Mouse (Mus musculus) liver, embryonic 13.5 days (tissue): ENCODE measurements around the gene Xylb. TPM values are rescaled to one million over a fixed set of nuclear protein-coding genes. Genes with fewer than 3 reads are reported as not detected.

Source experiments
- ATAC-seq: fragments of 200-750 bp; cut with Nextera tagmentation; 2 replicates; pipeline ENCODE4 v1.8.0; 2017; ENCODE audit warnings: low read depth, mild to moderate bottlenecking, moderate number of reproducible peaks, moderate library complexity
- DNase-seq: peaks from one replicate; pipeline ENCODE4 v3.0.0; 2022
- H3K27ac ChIP-seq: fragments of 300-500 bp; sonication (generic); 2 replicates; pipeline ENCODE4 v1.5.1; 2015; ENCODE audit warnings: moderate library complexity, mild to moderate bottlenecking, inconsistent platforms
- H3K27me3 ChIP-seq: fragments of 300-500 bp; sonication (generic); 2 replicates; pipeline ENCODE4 v1.6.1; 2015; ENCODE audit warnings: mild to moderate bottlenecking, inconsistent platforms
- H3K36me3 ChIP-seq: fragments of 300-500 bp; sonication (generic); 2 replicates; pipeline ENCODE4 v1.6.1; 2015; ENCODE audit warnings: mild to moderate bottlenecking, inconsistent platforms
- H3K4me1 ChIP-seq: fragments of 300-500 bp; sonication (generic); replicated peaks from 2 replicates; pipeline ENCODE4 v1.6.1; 2015; ENCODE audit warnings: inconsistent platforms
- H3K4me2 ChIP-seq: fragments of 300-500 bp; sonication (generic); 2 replicates; pipeline ENCODE4 v1.6.1; 2015; ENCODE audit warnings: inconsistent platforms, mild to moderate bottlenecking, moderate library complexity
- H3K4me3 ChIP-seq: fragments of 300-500 bp; sonication (generic); replicated peaks from 2 replicates; pipeline ENCODE4 v1.5.1; 2015; ENCODE audit warnings: mild to moderate bottlenecking, inconsistent platforms
- H3K9ac ChIP-seq: fragments of 300-500 bp; sonication (generic); 2 replicates; pipeline ENCODE4 v1.6.1; 2015; ENCODE audit warnings: mild to moderate bottlenecking, inconsistent platforms
- H3K9me3 ChIP-seq: fragments of 300-500 bp; sonication (generic); replicated peaks from 2 replicates; pipeline ENCODE4 v1.6.1; 2016; ENCODE audit warnings: inconsistent platforms
- WGBS: fragments of 180-500 bp; shearing (Covaris S2); methylation state at CpG from one replicate; pipeline ENCODE4 v1.1.7; 2015; ENCODE audit not compliant: insufficient replicate concordance; 5-methylcytosine and 5-hydroxymethylcytosine counted together
- polyA plus RNA-seq: library from polyadenylated mRNA; unstranded; fragments of >200 nt; fragmentation: Nextera tagmentation; extraction: Ambion mirVana; gene quantifications from 2 replicates; pipeline ENCODE4 v1.2.1, GENCODE M21; 2015

Xylb gene
- polyA plus RNA-seq, 1 experiment from 2014 or later, result 3.6 TPM

- no peak overlapping the region for H3K9ac ChIP-seq
- H3K9me3 ChIP-seq, result no peaks in the 10 kb centered on the region
- peaks cover 10% of the 10 kb centered on the region for H3K4me1 ChIP-seq
- WGBS, result 39% methylated on average over 3 of the region's 3 CpGs
- no peaks in the 10 kb centered on the region for H3K27me3 ChIP-seq
- H3K36me3 ChIP-seq, result no peaks in the 10 kb centered on the region
- no peak overlapping the region for H3K4me2 ChIP-seq
- no peak overlapping the region for H3K27ac ChIP-seq
- no peak for ATAC-seq
- H3K4me3 ChIP-seq, result no peak overlapping the region
- DNase-seq, result no peak
These were observed 28.7 kb upstream of the Xylb start for GRCm38 (mm10) chr9:119328488-119328887.

- no peak overlapping the region for H3K27ac ChIP-seq
- H3K4me3 ChIP-seq, result no peak overlapping the region
- 73% methylated on average over 15 of the region's 15 CpGs for WGBS
These were observed 26.8 kb upstream of the Xylb start for GRCm38 (mm10) chr9:119330186-119330963.

GRCm38 (mm10) chr9:119334324-119334723 is 22.9 kb upstream of the Xylb start:
- H3K27ac ChIP-seq, result no peak overlapping the region
- 18% methylated on average over 10 of the region's 10 CpGs for WGBS
- no peaks in the 10 kb centered on the region for H3K9me3 ChIP-seq
- H3K4me2 ChIP-seq, result 0 out of 2 replicates have a peak overlapping the region, but pooled peaks have one; percentile 4
- DNase-seq (no peak), ATAC-seq (no peak)
- no peaks in the 10 kb centered on the region for H3K27me3 ChIP-seq
- H3K4me3 ChIP-seq, result no peak overlapping the region
- no peak overlapping the region for H3K9ac ChIP-seq
- peaks cover 25% of the 10 kb centered on the region for H3K4me1 ChIP-seq
- peaks cover 10% of the 10 kb centered on the region; the same call in 1 of the 2 replicates for H3K36me3 ChIP-seq

More at GRCm38 (mm10) chr9:119330186-119330963, 26.8 kb upstream of the Xylb start:
- ATAC-seq (no peak), DNase-seq (no peak)
- Histone ChIP-seq H3K9me3 (no peaks in the 10 kb centered on the region), H3K4me1 (peaks cover 11% of the 10 kb centered on the region), H3K4me2 (no peak overlapping the region), H3K9ac (no peak overlapping the region), H3K36me3 (no peaks in the 10 kb centered on the region), H3K27me3 (no peaks in the 10 kb centered on the region)

GRCm38 (mm10) chr9:119334834-119335233 is 22.3 kb upstream of the Xylb start:
- Histone ChIP-seq H3K9me3 (no peaks in the 10 kb centered on the region), H3K4me1 (peaks cover 28% of the 10 kb centered on the region), H3K36me3 (peaks cover 10% of the 10 kb centered on the region; the same call in 1 of the 2 replicates), H3K4me3 (no peak overlapping the region), H3K27me3 (no peaks in the 10 kb centered on the region), H3K4me2 (0 out of 2 replicates have a peak overlapping the region, but pooled peaks have one; percentile 4), H3K27ac (no peak overlapping the region), H3K9ac (no peak overlapping the region)
- DNase-seq (no peak), ATAC-seq (no peak)
- WGBS, result 63% methylated on average over 2 of the region's 2 CpGs

GRCm38 (mm10) chr9:119335571-119335970 is 21.6 kb upstream of the Xylb start:
- H3K4me1 ChIP-seq, result peaks cover 35% of the 10 kb centered on the region
- DNase-seq (no peak), ATAC-seq (no peak)
- no peak overlapping the region for H3K27ac ChIP-seq
- no peak overlapping the region for H3K4me3 ChIP-seq
- 84% methylated on average over 4 of the region's 4 CpGs for WGBS
- no peaks in the 10 kb centered on the region for H3K27me3 ChIP-seq
- H3K9me3 ChIP-seq, result no peaks in the 10 kb centered on the region
- H3K4me2 ChIP-seq, result no peak overlapping the region
- peaks cover 10% of the 10 kb centered on the region; the same call in 1 of the 2 replicates for H3K36me3 ChIP-seq
- no peak overlapping the region for H3K9ac ChIP-seq

GRCm38 (mm10) chr9:119337842-119338241 is 19.3 kb upstream of the Xylb start:
- no peaks in the 10 kb centered on the region for H3K27me3 ChIP-seq
- no peak for DNase-seq
- 90% methylated on average over 14 of the region's 14 CpGs for WGBS
- no peaks in the 10 kb centered on the region for H3K9me3 ChIP-seq
- no peak overlapping the region for H3K4me2 ChIP-seq
- H3K36me3 ChIP-seq, result peaks cover 10% of the 10 kb centered on the region; the same call in 1 of the 2 replicates
- no peak overlapping the region for H3K27ac ChIP-seq
- no peak overlapping the region for H3K9ac ChIP-seq
- H3K4me1 ChIP-seq, result peaks cover 50% of the 10 kb centered on the region
- no peak overlapping the region for H3K4me3 ChIP-seq
- ATAC-seq, result no peak

- peaks cover 51% of the 10 kb centered on the region for H3K4me1 ChIP-seq
- peak overlapping the region; percentile 94 for H3K4me2 ChIP-seq
- 83% methylated on average over 3 of the region's 3 CpGs for WGBS
These were observed 18.8 kb upstream of the Xylb start for GRCm38 (mm10) chr9:119338350-119338749.

GRCm38 (mm10) chr9:119339106-119339505 is 18.1 kb upstream of the Xylb start:
- WGBS, result 26% methylated on average over 7 of the region's 7 CpGs
- peak overlapping the region; percentile 94 for H3K4me2 ChIP-seq
- ATAC-seq (no peak), DNase-seq (peak; percentile 9)
- H3K27me3 ChIP-seq, result no peaks in the 10 kb centered on the region
- H3K4me1 ChIP-seq, result peaks cover 46% of the 10 kb centered on the region
- no peaks in the 10 kb centered on the region for H3K9me3 ChIP-seq
- H3K9ac ChIP-seq, result peak overlapping the region; percentile 78
- H3K4me3 ChIP-seq, result peak overlapping the region; percentile 84
- H3K27ac ChIP-seq, result 0 out of 2 replicates have a peak overlapping the region, but pooled peaks have one; percentile 92
- peaks cover 18% of the 10 kb centered on the region for H3K36me3 ChIP-seq

More at GRCm38 (mm10) chr9:119338350-119338749, 18.8 kb upstream of the Xylb start:
- ATAC-seq, result no peak
- Histone ChIP-seq H3K4me3 (no peak overlapping the region), H3K9me3 (no peaks in the 10 kb centered on the region), H3K9ac (no peak overlapping the region), H3K36me3 (peaks cover 10% of the 10 kb centered on the region), H3K27me3 (no peaks in the 10 kb centered on the region), H3K27ac (no peak overlapping the region)
- no peak for DNase-seq

GRCm38 (mm10) chr9:119339558-119340211 is 17.5 kb upstream of the Xylb start, which contains the start of gene Acaa1a:
TSS of gene Acaa1a (plus strand) at chr9:119339676.
- Histone ChIP-seq H3K36me3 (peaks cover 23% of the 10 kb centered on the region), H3K9ac (peak within 1 kb of the TSS; percentile 78), H3K4me2 (peak within 1 kb of the TSS; percentile 94), H3K4me1 (peaks cover 40% of the 10 kb centered on the region), H3K9me3 (no peaks in the 10 kb centered on the region), H3K27me3 (no peaks in the 10 kb centered on the region), H3K4me3 (peak within 1 kb of the TSS; percentile 84), H3K27ac (peak within 1 kb of the TSS; percentile 92)
- DNase-seq (peak; percentile 72), ATAC-seq (peak; percentile 53)
- under 1% methylated on average over 43 of the region's 43 CpGs for WGBS

- peak overlapping the region; percentile 94 for H3K4me2 ChIP-seq
- H3K27me3 ChIP-seq, result no peaks in the 10 kb centered on the region
- under 1% methylated on average over 8 of the region's 8 CpGs for WGBS
- peaks cover 39% of the 10 kb centered on the region for H3K4me1 ChIP-seq
- peak overlapping the region; percentile 78 for H3K9ac ChIP-seq
- no peaks in the 10 kb centered on the region for H3K9me3 ChIP-seq
- DNase-seq, result no peak
- peaks cover 26% of the 10 kb centered on the region for H3K36me3 ChIP-seq
- H3K4me3 ChIP-seq, result peak overlapping the region; percentile 84
- ATAC-seq, result no peak
- peak overlapping the region; percentile 92 for H3K27ac ChIP-seq
These were observed 17.0 kb upstream of the Xylb start for GRCm38 (mm10) chr9:119340212-119340580.
